Mouse (Mus musculus): ENCODE data around the gene Dip2a. TPM values are rescaled to one million over a fixed set of nuclear protein-coding genes. Genes with fewer than 3 reads are reported as not detected.

The Dip2a gene
- polyA plus RNA-seq, 1 experiment from 2014 or later: 6.6 TPM

DNA sequence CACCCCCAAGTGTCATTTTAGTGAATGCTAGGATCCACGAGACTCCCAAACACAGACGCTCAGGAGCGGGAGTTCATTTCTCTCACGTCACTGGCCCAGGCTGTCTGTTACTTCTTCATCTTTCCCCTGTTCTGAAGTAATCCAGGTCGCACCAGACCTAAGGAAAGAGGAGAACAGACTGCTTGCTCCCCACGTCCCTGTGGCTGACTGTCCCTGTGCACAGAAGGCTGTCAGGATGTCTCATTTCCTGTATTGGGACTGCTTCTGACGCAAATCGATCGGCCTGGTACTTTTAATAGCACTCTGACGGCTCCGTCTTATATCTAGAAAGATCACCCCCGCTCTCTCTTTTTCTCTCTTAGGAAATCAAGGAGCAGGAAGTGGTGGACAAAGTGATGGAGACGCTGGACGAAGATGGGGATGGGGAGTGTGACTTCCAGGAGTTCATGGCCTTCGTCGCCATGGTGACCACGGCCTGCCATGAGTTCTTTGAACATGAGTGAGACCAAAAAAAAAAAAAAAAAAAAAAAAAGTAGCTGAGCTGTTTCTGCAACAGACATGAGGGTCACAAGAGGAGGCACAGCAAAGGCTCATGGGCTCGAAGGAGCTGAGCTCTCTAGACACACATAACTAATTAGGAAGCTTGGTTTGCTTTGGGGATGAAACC, 85.4 kb downstream of the Dip2a start:
- H3K4me3 ChIP-seq (ENCODE audit: low read depth, low read length): no peak overlapping the region
- WGBS: 67% methylated on average over 18 of the region's 18 CpGs
- DNase-seq (ENCODE audit: low spot score): no peak
- no peak overlapping the region for H3K27ac ChIP-seq (ENCODE audit: low read depth)
- H3K27me3 ChIP-seq (replicated peaks; ENCODE audit: control insufficient read depth, insufficient read depth, low read length): no peaks in the 10 kb centered on the region
- no peak overlapping the region for H3K4me2 ChIP-seq (ENCODE audit: low read length)
- H3K9ac ChIP-seq (ENCODE audit: low read length): no peak overlapping the region
- no peak for ATAC-seq (replicated peaks; ENCODE audit: low FRiP score, low TSS enrichment, low read depth)
- no peaks in the 10 kb centered on the region for H3K4me1 ChIP-seq (replicated peaks; ENCODE audit: control insufficient read depth, insufficient read depth, low read length)
- H3K36me3 ChIP-seq (ENCODE audit: control insufficient read depth, insufficient read depth, low read length): peaks cover 5% of the 10 kb centered on the region
- no peaks in the 10 kb centered on the region for H3K9me3 ChIP-seq (ENCODE audit: control insufficient read depth, low read length)

DNA sequence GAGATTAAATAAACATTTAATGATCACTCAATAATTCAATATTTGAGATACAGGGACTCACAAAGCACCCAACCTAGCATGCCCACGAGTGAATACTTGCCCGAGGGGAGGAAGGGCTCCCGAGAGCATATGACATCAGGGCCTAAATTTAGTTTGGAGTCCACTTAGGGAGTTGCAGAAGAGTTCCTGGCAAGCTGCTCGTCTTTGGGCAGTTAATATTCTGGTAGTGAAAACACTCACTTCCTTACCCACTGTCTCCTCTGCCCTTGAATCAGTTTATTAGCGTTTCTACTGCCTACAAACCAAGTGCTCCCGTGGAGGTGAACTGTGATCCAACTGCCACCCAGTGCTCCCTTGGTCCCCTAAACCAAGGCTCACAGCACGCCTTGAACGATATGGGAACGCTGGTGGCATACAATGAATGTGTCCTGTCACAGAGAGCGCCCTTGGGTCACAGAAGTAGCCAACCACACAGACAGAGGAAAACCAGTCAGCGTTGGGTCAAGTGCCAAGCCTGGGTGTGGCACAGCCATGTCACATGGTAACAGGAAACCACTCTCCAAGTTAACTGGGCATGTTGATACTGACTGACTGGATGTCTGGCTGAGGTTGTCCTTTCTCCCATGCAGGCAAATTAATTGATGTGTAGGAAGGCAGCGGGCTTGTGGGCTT, 87.2 kb downstream of the Dip2a start:
- ATAC-seq (replicated peaks; ENCODE audit: low FRiP score, low TSS enrichment, low read depth) (no peak), DNase-seq (ENCODE audit: low spot score) (no peak)
- no peaks in the 10 kb centered on the region for H3K27me3 ChIP-seq (replicated peaks; ENCODE audit: control insufficient read depth, insufficient read depth, low read length)
- 77% methylated on average over 12 of the region's 12 CpGs for WGBS
- no peak overlapping the region for H3K4me3 ChIP-seq (ENCODE audit: low read depth, low read length)
- no peaks in the 10 kb centered on the region for H3K4me1 ChIP-seq (replicated peaks; ENCODE audit: control insufficient read depth, insufficient read depth, low read length)
- no peaks in the 10 kb centered on the region for H3K9me3 ChIP-seq (ENCODE audit: control insufficient read depth, low read length)
- no peaks in the 10 kb centered on the region for H3K36me3 ChIP-seq (ENCODE audit: control insufficient read depth, insufficient read depth, low read length)
- no peak overlapping the region for H3K9ac ChIP-seq (ENCODE audit: low read length)
- H3K27ac ChIP-seq (ENCODE audit: low read depth): no peak overlapping the region
- H3K4me2 ChIP-seq (ENCODE audit: low read length): no peak overlapping the region

DNA sequence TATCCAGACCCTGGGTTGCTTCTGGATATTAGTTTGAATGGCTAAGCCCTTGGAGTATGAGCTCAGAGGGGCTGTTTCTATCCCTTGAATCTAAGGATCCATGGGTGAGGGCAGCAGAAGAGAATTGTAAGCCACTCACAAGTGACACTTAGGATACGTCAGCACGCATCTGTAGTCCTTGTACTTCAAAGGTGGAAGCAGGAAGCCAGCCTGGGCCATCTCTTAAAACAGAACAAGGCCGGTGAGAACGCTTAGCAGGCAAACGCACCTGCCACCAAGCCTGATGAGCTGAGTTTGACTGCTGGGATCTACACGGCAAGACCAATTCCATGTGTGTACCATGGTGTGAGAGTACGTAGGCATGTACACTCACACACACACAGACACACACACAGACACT, 87.9 kb downstream of the Dip2a start:
- no peaks in the 10 kb centered on the region for H3K36me3 ChIP-seq (ENCODE audit: control insufficient read depth, insufficient read depth, low read length)
- H3K4me1 ChIP-seq (replicated peaks; ENCODE audit: control insufficient read depth, insufficient read depth, low read length): no peaks in the 10 kb centered on the region
- WGBS: 90% methylated on average over 7 of the region's 7 CpGs

DNA sequence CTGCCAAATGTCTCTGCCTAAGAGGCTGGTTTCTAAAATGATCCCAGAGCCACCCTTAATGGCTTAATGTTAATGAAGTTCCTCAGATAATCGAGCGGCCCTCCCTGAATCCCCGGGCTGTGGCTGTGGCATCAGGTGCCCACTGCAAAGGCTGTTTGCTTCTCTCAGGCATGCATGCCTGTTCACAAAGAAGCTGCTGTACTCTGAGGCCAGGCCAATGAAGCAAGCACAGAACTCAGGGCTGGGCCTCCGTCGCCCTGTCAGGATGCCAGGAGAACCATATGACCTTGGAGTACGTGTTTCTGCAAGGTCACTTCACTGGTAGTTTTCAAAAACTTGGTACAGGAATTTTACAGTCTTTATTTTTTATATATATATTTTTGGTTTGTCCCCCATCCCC, 89.5 kb downstream of the Dip2a start:
- Histone ChIP-seq H3K36me3 (ENCODE audit: control insufficient read depth, insufficient read depth, low read length) (no peaks in the 10 kb centered on the region), H3K27me3 (replicated peaks; ENCODE audit: control insufficient read depth, insufficient read depth, low read length) (no peaks in the 10 kb centered on the region), H3K27ac (ENCODE audit: low read depth) (no peak overlapping the region), H3K9ac (ENCODE audit: low read length) (no peak overlapping the region), H3K4me2 (ENCODE audit: low read length) (no peak overlapping the region), H3K4me3 (ENCODE audit: low read depth, low read length) (no peak overlapping the region), H3K4me1 (replicated peaks; ENCODE audit: control insufficient read depth, insufficient read depth, low read length) (no peaks in the 10 kb centered on the region), H3K9me3 (ENCODE audit: control insufficient read depth, low read length) (no peaks in the 10 kb centered on the region)
- DNase-seq (ENCODE audit: low spot score): no peak
- no peak for ATAC-seq (replicated peaks; ENCODE audit: low FRiP score, low TSS enrichment, low read depth)
- WGBS: 73% methylated on average over 6 of the region's 6 CpGs

More for the DNA sequence above, 87.9 kb downstream of the Dip2a start:
- Histone ChIP-seq H3K4me3 (ENCODE audit: low read depth, low read length) (no peak overlapping the region), H3K27ac (ENCODE audit: low read depth) (no peak overlapping the region), H3K4me2 (ENCODE audit: low read length) (no peak overlapping the region), H3K27me3 (replicated peaks; ENCODE audit: control insufficient read depth, insufficient read depth, low read length) (no peaks in the 10 kb centered on the region), H3K9me3 (ENCODE audit: control insufficient read depth, low read length) (no peaks in the 10 kb centered on the region), H3K9ac (ENCODE audit: low read length) (no peak overlapping the region)
- DNase-seq (ENCODE audit: low spot score): no peak
- no peak for ATAC-seq (replicated peaks; ENCODE audit: low FRiP score, low TSS enrichment, low read depth)

DNA sequence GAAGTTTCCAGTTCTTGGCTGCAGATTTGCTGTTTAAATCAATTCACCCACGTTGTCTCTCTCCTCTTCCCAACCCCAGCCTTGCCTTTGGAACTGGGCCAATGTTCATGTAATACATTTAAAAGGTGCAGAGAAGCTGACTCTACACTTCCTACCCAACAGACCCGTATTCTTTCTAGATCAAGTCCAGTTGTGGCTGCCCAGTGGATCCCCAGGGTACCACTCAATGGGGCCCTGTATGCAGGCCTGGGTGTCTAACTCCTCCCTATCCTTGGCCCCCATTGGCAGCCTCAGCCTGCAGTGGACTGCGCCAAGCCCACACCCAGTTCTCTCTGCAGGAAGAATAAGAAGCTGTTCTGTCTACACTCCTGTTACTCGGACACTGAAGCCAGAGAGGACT, 91.6 kb downstream of the Dip2a start, which contains the start of gene S100b:
Gene S100b (plus strand): TSS at position 318 of the 400 bp plus-strand sequence.
- H3K36me3 ChIP-seq (ENCODE audit: control insufficient read depth, insufficient read depth, low read length): no peaks in the 10 kb centered on the region
- no peak within 1 kb of the TSS for H3K4me3 ChIP-seq (ENCODE audit: low read depth, low read length)
- no peak for DNase-seq (ENCODE audit: low spot score)
- ATAC-seq (replicated peaks; ENCODE audit: low FRiP score, low TSS enrichment, low read depth): no peak
- no peak within 1 kb of the TSS for H3K4me2 ChIP-seq (ENCODE audit: low read length)
- 42% methylated on average over 4 of the region's 4 CpGs for WGBS
- no peaks in the 10 kb centered on the region for H3K4me1 ChIP-seq (replicated peaks; ENCODE audit: control insufficient read depth, insufficient read depth, low read length)
- H3K9me3 ChIP-seq (ENCODE audit: control insufficient read depth, low read length): no peaks in the 10 kb centered on the region
- H3K27me3 ChIP-seq (replicated peaks; ENCODE audit: control insufficient read depth, insufficient read depth, low read length): no peaks in the 10 kb centered on the region
- no peak within 1 kb of the TSS for H3K27ac ChIP-seq (ENCODE audit: low read depth)
- H3K9ac ChIP-seq (ENCODE audit: low read length): no peak within 1 kb of the TSS

DNA sequence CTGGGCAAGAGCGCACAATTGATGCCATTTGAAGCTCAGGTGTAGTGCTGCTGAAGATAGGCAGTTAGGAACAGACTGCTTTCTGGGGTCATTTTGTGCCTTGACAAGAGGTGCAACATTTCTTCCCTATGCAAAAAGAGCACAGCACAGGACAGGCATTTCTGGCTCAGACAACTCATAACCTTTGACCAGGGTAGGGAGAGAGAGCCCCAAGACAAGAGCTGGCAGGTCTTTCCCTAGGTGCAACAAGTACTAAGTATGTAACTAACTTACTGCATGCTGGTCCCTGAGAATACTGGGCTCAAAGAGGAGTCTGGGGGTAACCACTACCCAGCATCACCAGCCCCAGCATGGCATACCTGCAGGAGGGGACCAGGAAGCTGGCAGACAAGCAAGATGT, 92.0 kb downstream of the Dip2a start:
- Histone ChIP-seq H3K9me3 (ENCODE audit: control insufficient read depth, low read length) (no peaks in the 10 kb centered on the region), H3K4me2 (ENCODE audit: low read length) (no peak overlapping the region), H3K4me1 (replicated peaks; ENCODE audit: control insufficient read depth, insufficient read depth, low read length) (no peaks in the 10 kb centered on the region), H3K27ac (ENCODE audit: low read depth) (no peak overlapping the region), H3K4me3 (ENCODE audit: low read depth, low read length) (no peak overlapping the region), H3K27me3 (replicated peaks; ENCODE audit: control insufficient read depth, insufficient read depth, low read length) (no peaks in the 10 kb centered on the region), H3K9ac (ENCODE audit: low read length) (no peak overlapping the region), H3K36me3 (ENCODE audit: control insufficient read depth, insufficient read depth, low read length) (no peaks in the 10 kb centered on the region)
- DNase-seq (ENCODE audit: low spot score): no peak
- WGBS: 95% methylated on average over 1 of the region's 1 CpGs
- ATAC-seq (replicated peaks; ENCODE audit: low FRiP score, low TSS enrichment, low read depth): no peak

DNA sequence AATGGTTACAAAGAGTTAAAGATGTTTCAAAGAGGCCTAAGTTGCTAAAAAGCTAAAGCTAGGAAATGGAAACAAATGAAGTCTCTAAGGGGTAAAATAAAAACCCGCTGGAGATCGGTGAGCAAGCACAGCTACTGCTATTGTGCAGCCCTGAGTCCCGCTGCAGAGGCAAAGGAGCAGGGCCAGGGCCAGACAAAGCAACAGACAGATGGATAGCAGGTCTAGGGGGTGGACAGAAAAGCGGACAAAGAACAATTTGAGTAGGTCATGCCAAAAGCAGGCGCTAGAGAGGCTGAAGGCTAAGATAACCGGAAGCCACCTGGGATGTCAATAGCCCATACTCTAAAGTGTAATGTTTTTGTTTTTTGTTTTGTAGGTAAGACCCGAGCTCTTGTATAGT, 94.2 kb downstream of the Dip2a start:
- Histone ChIP-seq H3K36me3 (ENCODE audit: control insufficient read depth, insufficient read depth, low read length) (no peaks in the 10 kb centered on the region), H3K9me3 (ENCODE audit: control insufficient read depth, low read length) (no peaks in the 10 kb centered on the region), H3K27ac (ENCODE audit: low read depth) (no peak overlapping the region), H3K4me3 (ENCODE audit: low read depth, low read length) (no peak overlapping the region), H3K27me3 (replicated peaks; ENCODE audit: control insufficient read depth, insufficient read depth, low read length) (no peaks in the 10 kb centered on the region), H3K4me2 (ENCODE audit: low read length) (no peak overlapping the region), H3K9ac (ENCODE audit: low read length) (no peak overlapping the region), H3K4me1 (replicated peaks; ENCODE audit: control insufficient read depth, insufficient read depth, low read length) (no peaks in the 10 kb centered on the region)
- 86% methylated on average over 7 of the region's 7 CpGs for WGBS
- ATAC-seq (replicated peaks; ENCODE audit: low FRiP score, low TSS enrichment, low read depth) (no peak), DNase-seq (ENCODE audit: low spot score) (no peak)

DNA sequence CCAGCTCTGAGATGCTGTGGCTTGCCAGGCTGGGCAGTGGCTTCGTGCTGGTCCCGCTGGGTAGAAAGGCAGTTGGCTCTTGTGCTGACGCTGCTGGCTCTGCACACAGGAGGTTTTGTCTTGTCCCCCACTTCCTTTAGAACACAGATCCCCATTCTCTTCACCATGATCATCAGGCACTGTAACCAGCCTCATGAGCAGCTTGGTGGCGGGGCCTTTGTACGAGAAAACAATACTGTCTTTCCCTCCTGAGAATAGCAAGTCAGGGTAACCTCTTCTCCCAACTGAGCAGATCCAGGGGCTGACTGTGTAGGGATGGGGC, 96.5 kb downstream of the Dip2a start:
- Histone ChIP-seq H3K9ac (ENCODE audit: low read length) (no peak overlapping the region), H3K4me2 (ENCODE audit: low read length) (no peak overlapping the region), H3K4me1 (replicated peaks; ENCODE audit: control insufficient read depth, insufficient read depth, low read length) (no peaks in the 10 kb centered on the region), H3K27ac (ENCODE audit: low read depth) (no peak overlapping the region), H3K36me3 (ENCODE audit: control insufficient read depth, insufficient read depth, low read length) (no peaks in the 10 kb centered on the region), H3K4me3 (ENCODE audit: low read depth, low read length) (no peak overlapping the region), H3K9me3 (ENCODE audit: control insufficient read depth, low read length) (no peaks in the 10 kb centered on the region), H3K27me3 (replicated peaks; ENCODE audit: control insufficient read depth, insufficient read depth, low read length) (no peaks in the 10 kb centered on the region)
- no peak for ATAC-seq (replicated peaks; ENCODE audit: low FRiP score, low TSS enrichment, low read depth)
- WGBS: 87% methylated on average over 5 of the region's 5 CpGs
- no peak for DNase-seq (ENCODE audit: low spot score)

Data from intestine, embryonic 14.5 days (tissue).